Mouse (Mus musculus) lung, adult 2 months (tissue): ENCODE measurements at regions not wholly inside any gene's neighbourhood (a gene's known extent, or its start where the extent isn't known, plus 50 kb on each side); places are given as distances from the start of the nearest gene placed in this dataset.

Experiments
- DNase-seq: peaks from one replicate; pipeline ENCODE4 v3.0.0; 2022
- H3K4me1 ChIP-seq: fragments of 200-500 bp; 2 replicates; pipeline ENCODE4 v1.6.1; 2011; ENCODE audit warnings: low read length; ENCODE audit not compliant: control insufficient read depth, insufficient read depth
- H3K4me3 ChIP-seq: fragments of 200-500 bp; replicated peaks from 2 replicates; pipeline ENCODE3; 2011; ENCODE audit warnings: low read depth, mild to moderate bottlenecking, control low read depth, low read length; ENCODE audit errors: extremely low read depth
- CTCF ChIP-seq: fragments of 200-500 bp; IDR thresholded peaks from 2 replicates; pipeline ENCODE4 v1.5.1; 2011; ENCODE audit warnings: mild to moderate bottlenecking, low read length, control low read depth; ENCODE audit not compliant: insufficient read depth
- POLR2A ChIP-seq: fragments of 200-500 bp; IDR thresholded peaks from 2 replicates; pipeline ENCODE4 v1.6.1; 2011; ENCODE audit warnings: low read depth, mild to moderate bottlenecking, control low read depth, low read length, borderline replicate concordance; ENCODE audit errors: extremely low read depth
- WGBS: fragments of 180-500 bp; shearing (Covaris S2); methylation state at CpG from one replicate; pipeline ENCODE4 v1.1.7; 2018; 5-methylcytosine and 5-hydroxymethylcytosine counted together

DNA sequence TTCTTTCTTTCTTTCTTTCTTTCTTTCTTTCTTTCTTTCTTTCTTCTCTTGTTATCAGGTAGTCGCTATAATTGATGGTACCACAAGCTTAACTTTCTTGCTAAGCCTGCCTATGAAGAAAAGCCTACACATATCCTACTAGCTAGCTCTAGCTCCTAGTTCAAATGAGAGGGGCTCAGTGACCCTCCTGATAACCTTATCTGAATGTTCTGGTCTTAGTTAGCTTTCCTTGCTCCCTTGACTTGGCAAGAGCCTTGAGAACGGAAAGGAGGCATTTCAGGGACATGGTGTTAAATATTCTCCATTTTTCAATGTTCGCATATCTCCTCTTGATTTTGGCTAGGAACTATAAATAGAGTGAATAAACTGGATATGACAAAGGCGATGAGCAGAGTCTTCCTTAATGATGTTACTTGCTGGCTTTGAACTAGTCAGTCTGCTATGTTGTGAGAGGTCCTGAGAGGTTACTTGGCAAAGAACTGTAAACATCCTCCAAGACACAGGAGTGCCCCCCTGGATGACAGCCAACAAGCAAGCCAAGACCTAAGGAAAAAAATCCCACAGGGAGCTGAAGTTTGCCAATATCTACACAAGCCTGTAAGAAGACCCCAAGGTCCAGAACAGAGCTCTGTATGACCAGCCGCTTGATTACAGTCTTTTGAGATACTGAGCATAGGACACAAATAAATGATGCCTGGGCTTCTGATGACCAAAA lies 240.2 kb downstream of the Pros1 start:
- no peak overlapping the region for H3K4me3 ChIP-seq
- TF ChIP-seq POLR2A (no peak), CTCF (no peak)
- H3K4me1 ChIP-seq: 0 out of 2 replicates have a peak, but pooled peaks cover 3% of the 10 kb centered on the region
- DNase-seq: no peak
- 40% methylated on average over 5 of the region's 5 CpGs for WGBS

- 62% methylated on average over 3 of the region's 3 CpGs for WGBS
- DNase-seq: no peak
- no peak overlapping the region for H3K4me3 ChIP-seq
- no peak for TF ChIP-seq POLR2A
- no peak for TF ChIP-seq CTCF
- no peaks in the 10 kb centered on the region; the same call in 1 of the 2 replicates for H3K4me1 ChIP-seq
Measured at GRCm38 (mm10) chr16:63102362-63102761, 248.3 kb downstream of the Pros1 start.

GRCm38 (mm10) chr16:63102930-63103329 lies 248.8 kb downstream of the Pros1 start:
- WGBS: 76% methylated on average over 1 of the region's 1 CpGs
- TF ChIP-seq POLR2A (no peak), CTCF (no peak)
- Histone ChIP-seq H3K4me3 (no peak overlapping the region), H3K4me1 (no peaks in the 10 kb centered on the region; the same call in 1 of the 2 replicates)
- DNase-seq: no peak

GRCm38 (mm10) chr16:63104383-63104782 lies 250.3 kb downstream of the Pros1 start:
- WGBS: 63% methylated on average over 5 of the region's 5 CpGs
- DNase-seq: no peak
- TF ChIP-seq CTCF (no peak), POLR2A (no peak)
- H3K4me3 ChIP-seq: no peak overlapping the region
- H3K4me1 ChIP-seq: no peaks in the 10 kb centered on the region; the same call in 1 of the 2 replicates

GRCm38 (mm10) chr16:63104938-63105714 lies 251.0 kb downstream of the Pros1 start:
- H3K4me1 ChIP-seq: no peaks in the 10 kb centered on the region; the same call in 1 of the 2 replicates
- 24% methylated on average over 11 of the region's 11 CpGs for WGBS
- no peak for TF ChIP-seq CTCF
- no peak for TF ChIP-seq POLR2A
- DNase-seq: no peak
- no peak overlapping the region for H3K4me3 ChIP-seq

DNA sequence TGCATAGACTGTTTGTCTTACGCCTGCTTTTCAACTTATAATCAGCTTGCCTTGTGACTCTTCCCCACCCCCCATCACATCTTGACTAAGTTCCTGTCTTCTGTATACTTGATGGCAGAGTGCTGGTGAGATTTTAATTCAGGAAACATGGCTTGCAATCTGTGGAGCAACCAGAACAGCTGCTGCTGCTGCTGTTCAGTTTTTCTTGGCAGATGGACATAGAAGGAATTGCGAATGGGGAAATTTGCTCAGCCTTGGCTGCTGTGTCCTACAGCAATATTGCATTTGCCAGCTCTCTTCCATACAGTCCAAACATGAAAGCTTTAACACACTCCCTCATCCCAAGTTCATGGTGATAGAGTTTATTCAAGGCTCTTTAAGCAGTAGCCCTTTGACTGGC lies 262.3 kb downstream of the Pros1 start:
- TF ChIP-seq POLR2A (no peak), CTCF (no peak)
- 65% methylated on average over 2 of the region's 2 CpGs for WGBS
- no peaks in the 10 kb centered on the region for H3K4me1 ChIP-seq
- DNase-seq: no peak
- no peak overlapping the region for H3K4me3 ChIP-seq

DNA sequence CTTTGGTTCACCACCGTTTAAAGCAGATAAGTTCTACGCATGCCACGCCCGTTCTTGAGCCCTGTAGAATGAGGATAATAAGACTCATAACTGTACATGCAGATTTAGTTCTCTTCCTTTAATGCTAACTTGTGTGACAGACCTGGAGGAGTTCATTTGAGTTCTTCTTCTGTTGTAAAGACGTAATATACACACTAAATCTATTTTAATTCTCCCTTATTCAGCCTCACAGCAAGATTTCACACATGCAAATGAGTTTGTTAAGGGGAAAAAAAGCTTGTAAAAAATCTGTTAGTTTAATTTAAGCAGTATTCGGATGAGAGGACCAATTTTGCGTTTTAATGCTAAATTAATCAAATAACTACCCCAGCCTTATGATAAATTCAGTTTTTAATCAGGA lies 264.6 kb downstream of the Pros1 start:
- Histone ChIP-seq H3K4me1 (no peaks in the 10 kb centered on the region), H3K4me3 (no peak overlapping the region)
- 75% methylated on average over 7 of the region's 7 CpGs for WGBS
- TF ChIP-seq POLR2A: no peak
- no peak for TF ChIP-seq CTCF
- DNase-seq: no peak

- Histone ChIP-seq H3K4me1 (no peaks in the 10 kb centered on the region), H3K4me3 (no peak overlapping the region)
- WGBS: 57% methylated on average over 3 of the region's 3 CpGs
- TF ChIP-seq CTCF: no peak
- TF ChIP-seq POLR2A: no peak
- DNase-seq: no peak
Measured at GRCm38 (mm10) chr16:63143851-63144250, 289.7 kb downstream of the Pros1 start.

DNA sequence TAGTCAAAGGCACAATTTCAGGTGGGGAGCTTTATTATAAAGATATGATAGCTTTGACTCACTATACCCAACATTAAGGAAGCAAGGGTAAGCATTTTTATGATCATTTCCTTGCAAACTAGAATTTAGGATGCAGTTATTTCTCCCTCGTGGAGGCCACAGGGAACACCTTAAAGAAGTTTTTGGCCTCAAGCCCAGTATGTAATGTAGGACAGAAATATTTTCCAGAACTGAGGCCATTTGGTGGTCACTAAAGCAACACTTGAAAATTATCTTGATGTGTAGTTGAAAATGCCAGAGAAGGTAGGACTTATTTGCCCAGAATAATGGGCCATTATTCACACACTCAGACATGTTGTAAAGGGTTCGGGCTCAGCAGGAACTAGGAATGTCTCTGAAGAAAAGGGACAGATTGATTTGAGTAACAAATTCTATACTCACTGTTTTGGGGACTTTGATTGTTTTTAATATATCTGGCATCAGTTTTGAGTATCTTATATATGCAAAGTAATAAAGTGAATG lies 301.3 kb downstream of the Pros1 start:
- no peak for DNase-seq
- no peak for TF ChIP-seq POLR2A
- no peak for TF ChIP-seq CTCF
- WGBS: 52% methylated on average over 2 of the region's 2 CpGs
- H3K4me3 ChIP-seq: no peak overlapping the region
- H3K4me1 ChIP-seq: no peaks in the 10 kb centered on the region

DNA sequence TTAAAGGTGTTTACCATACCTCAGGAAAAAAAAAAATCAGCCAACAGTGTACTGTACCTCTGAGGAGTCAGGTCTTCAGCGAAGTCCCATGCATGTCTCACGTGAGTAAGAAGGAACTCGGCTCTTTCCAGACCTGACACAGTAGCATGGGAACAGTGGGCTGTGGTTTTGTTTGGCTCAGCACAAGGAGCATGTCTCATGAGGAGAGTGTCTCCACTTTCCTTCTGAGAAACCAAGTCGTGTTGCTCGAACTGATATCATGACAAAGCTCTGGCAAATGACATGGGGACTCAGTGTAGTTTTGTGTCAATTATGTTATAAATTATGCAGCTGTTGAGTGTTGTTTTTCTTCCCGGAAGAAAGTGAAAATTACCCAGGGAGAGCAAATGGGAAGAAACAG lies 316.0 kb downstream of the Pros1 start:
- Histone ChIP-seq H3K4me1 (no peaks in the 10 kb centered on the region), H3K4me3 (no peak overlapping the region)
- DNase-seq: no peak
- 64% methylated on average over 6 of the region's 6 CpGs for WGBS
- TF ChIP-seq POLR2A (no peak), CTCF (no peak)

DNA sequence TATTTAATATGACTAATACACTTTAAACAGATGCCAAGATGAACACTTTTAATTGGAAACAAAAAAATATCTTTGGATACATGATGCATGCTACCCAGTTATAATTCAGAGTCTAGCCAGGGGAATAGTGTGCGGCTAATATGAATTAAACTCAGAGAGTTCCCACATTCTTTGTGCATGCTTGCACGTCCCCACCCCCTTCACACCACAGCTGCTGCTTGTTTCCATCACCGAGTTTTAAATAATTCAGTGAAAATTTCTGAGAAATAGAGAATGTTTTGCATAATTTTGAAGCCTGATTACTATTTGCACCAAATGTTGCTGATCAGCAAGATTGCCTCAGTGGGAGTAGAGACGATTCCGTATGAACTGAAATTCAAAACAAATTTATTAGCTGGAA lies 325.1 kb downstream of the Pros1 start:
- 59% methylated on average over 5 of the region's 5 CpGs for WGBS
- Histone ChIP-seq H3K4me1 (no peaks in the 10 kb centered on the region), H3K4me3 (no peak overlapping the region)
- no peak for TF ChIP-seq CTCF
- no peak for TF ChIP-seq POLR2A
- no peak for DNase-seq
